Mouse (Mus musculus): ENCODE measurements around the gene Kcnq1. TPM values are rescaled to one million over a fixed set of nuclear protein-coding genes. Genes with fewer than 3 reads are reported as not detected.

Kcnq1 gene
- polyA plus RNA-seq, 1 experiment from 2014 or later: 0.87 TPM

- Histone ChIP-seq H3K36me3 (no peaks in the 10 kb centered on the region), H3K9ac (0 out of 2 replicates have a peak overlapping the region, but pooled peaks have one; percentile 2), H3K4me2 (replicated peaks) (peak overlapping the region; percentile 41), H3K27ac (peak overlapping the region; percentile 80; the same call in 1 of the 2 replicates), H3K4me1 (peaks cover 66% of the 10 kb centered on the region), H3K27me3 (no peaks in the 10 kb centered on the region), H3K9me3 (no peaks in the 10 kb centered on the region), H3K4me3 (0 out of 2 replicates have a peak overlapping the region, but pooled peaks have one; percentile 5)
- WGBS: 13% methylated on average over 10 of the region's 10 CpGs
- peak; percentile 90 for ATAC-seq (ENCODE audit: low FRiP score, low read depth)
These were observed 199.6 kb downstream of the Kcnq1 start for GRCm38 (mm10) chr7:143305808-143306207.

- no peak for ATAC-seq (ENCODE audit: low FRiP score, low read depth)
- Histone ChIP-seq H3K9me3 (no peaks in the 10 kb centered on the region), H3K27ac (no peak overlapping the region), H3K36me3 (no peaks in the 10 kb centered on the region), H3K9ac (no peak overlapping the region), H3K27me3 (no peaks in the 10 kb centered on the region), H3K4me2 (replicated peaks) (no peak overlapping the region), H3K4me3 (no peak overlapping the region), H3K4me1 (peaks cover 61% of the 10 kb centered on the region)
- 92% methylated on average over 1 of the region's 1 CpGs for WGBS
These were observed 201.8 kb downstream of the Kcnq1 start for GRCm38 (mm10) chr7:143308001-143308400.

GRCm38 (mm10) chr7:143310311-143310710, 204.1 kb downstream of the Kcnq1 start:
- peaks cover 62% of the 10 kb centered on the region for H3K4me1 ChIP-seq
- no peak overlapping the region; the same call in 1 of the 2 replicates for H3K4me2 ChIP-seq (replicated peaks)
- WGBS: 38% methylated on average over 3 of the region's 3 CpGs
- no peaks in the 10 kb centered on the region for H3K27me3 ChIP-seq
- no peaks in the 10 kb centered on the region for H3K9me3 ChIP-seq
- no peaks in the 10 kb centered on the region for H3K36me3 ChIP-seq
- H3K27ac ChIP-seq: peak overlapping the region; percentile 81
- ATAC-seq (ENCODE audit: low FRiP score, low read depth): peak; percentile 30; the same call in 1 of the 2 replicates
- H3K4me3 ChIP-seq: no peak overlapping the region
- H3K9ac ChIP-seq: no peak overlapping the region

GRCm38 (mm10) chr7:143310847-143311246, 204.7 kb downstream of the Kcnq1 start:
- no peaks in the 10 kb centered on the region for H3K27me3 ChIP-seq
- 17% methylated on average over 8 of the region's 8 CpGs for WGBS
- no peak overlapping the region for H3K9ac ChIP-seq
- no peaks in the 10 kb centered on the region for H3K36me3 ChIP-seq
- peak overlapping the region; percentile 81 for H3K27ac ChIP-seq
- H3K4me3 ChIP-seq: no peak overlapping the region
- peaks cover 57% of the 10 kb centered on the region for H3K4me1 ChIP-seq
- H3K4me2 ChIP-seq (replicated peaks): no peak overlapping the region; the same call in 1 of the 2 replicates
- ATAC-seq (ENCODE audit: low FRiP score, low read depth): peak; percentile 54
- no peaks in the 10 kb centered on the region for H3K9me3 ChIP-seq

GRCm38 (mm10) chr7:143311471-143311870, 205.3 kb downstream of the Kcnq1 start:
- Histone ChIP-seq H3K4me2 (replicated peaks) (no peak overlapping the region), H3K9me3 (no peaks in the 10 kb centered on the region), H3K27me3 (no peaks in the 10 kb centered on the region), H3K36me3 (no peaks in the 10 kb centered on the region), H3K27ac (peak overlapping the region; percentile 81), H3K9ac (no peak overlapping the region), H3K4me3 (no peak overlapping the region), H3K4me1 (peaks cover 52% of the 10 kb centered on the region)
- ATAC-seq (ENCODE audit: low FRiP score, low read depth): no peak
- 88% methylated on average over 7 of the region's 7 CpGs for WGBS

- Histone ChIP-seq H3K27me3 (no peaks in the 10 kb centered on the region), H3K27ac (0 out of 2 replicates have a peak overlapping the region, but pooled peaks have one; percentile 17), H3K4me1 (peaks cover 48% of the 10 kb centered on the region), H3K4me2 (replicated peaks) (no peak overlapping the region), H3K9ac (no peak overlapping the region), H3K36me3 (no peaks in the 10 kb centered on the region), H3K4me3 (no peak overlapping the region), H3K9me3 (no peaks in the 10 kb centered on the region)
- no peak for ATAC-seq (ENCODE audit: low FRiP score, low read depth)
- WGBS: 72% methylated on average over 11 of the region's 11 CpGs
These were observed 207.6 kb downstream of the Kcnq1 start for GRCm38 (mm10) chr7:143313572-143314319.

- H3K36me3 ChIP-seq: no peaks in the 10 kb centered on the region
- H3K27ac ChIP-seq: no peak overlapping the region
- no peaks in the 10 kb centered on the region for H3K9me3 ChIP-seq
- no peaks in the 10 kb centered on the region for H3K27me3 ChIP-seq
- WGBS: 31% methylated on average over 5 of the region's 5 CpGs
- ATAC-seq (ENCODE audit: low FRiP score, low read depth): no peak
- peaks cover 38% of the 10 kb centered on the region for H3K4me1 ChIP-seq
- no peak overlapping the region for H3K4me2 ChIP-seq (replicated peaks)
- no peak overlapping the region for H3K4me3 ChIP-seq
- H3K9ac ChIP-seq: no peak overlapping the region
These were observed 212.3 kb downstream of the Kcnq1 start for GRCm38 (mm10) chr7:143318512-143318911.

- no peaks in the 10 kb centered on the region for H3K27me3 ChIP-seq
- H3K9ac ChIP-seq: no peak overlapping the region
- no peaks in the 10 kb centered on the region for H3K36me3 ChIP-seq
- no peak; the same call in 1 of the 2 replicates for ATAC-seq (ENCODE audit: low FRiP score, low read depth)
- H3K27ac ChIP-seq: peak overlapping the region; percentile 49; the same call in 1 of the 2 replicates
- H3K9me3 ChIP-seq: no peaks in the 10 kb centered on the region
- peaks cover 27% of the 10 kb centered on the region for H3K4me1 ChIP-seq
- H3K4me2 ChIP-seq (replicated peaks): no peak overlapping the region
- H3K4me3 ChIP-seq: no peak overlapping the region
- WGBS: 45% methylated on average over 8 of the region's 8 CpGs
These were observed 214.2 kb downstream of the Kcnq1 start for GRCm38 (mm10) chr7:143320367-143320766.

- Histone ChIP-seq H3K27me3 (peaks cover 7% of the 10 kb centered on the region), H3K9me3 (no peaks in the 10 kb centered on the region), H3K36me3 (no peaks in the 10 kb centered on the region), H3K4me1 (peaks cover 57% of the 10 kb centered on the region), H3K4me3 (no peak overlapping the region), H3K9ac (no peak overlapping the region), H3K27ac (peak overlapping the region; percentile 48; the same call in 1 of the 2 replicates), H3K4me2 (replicated peaks) (no peak overlapping the region)
- 0 out of 2 replicates have a peak, but pooled peaks have one; percentile 25 for ATAC-seq (ENCODE audit: low FRiP score, low read depth)
- 68% methylated on average over 16 of the region's 16 CpGs for WGBS
These were observed 218.9 kb downstream of the Kcnq1 start for GRCm38 (mm10) chr7:143325051-143325450.

- Histone ChIP-seq H3K4me1 (peaks cover 49% of the 10 kb centered on the region), H3K9me3 (no peaks in the 10 kb centered on the region), H3K36me3 (no peaks in the 10 kb centered on the region), H3K4me3 (no peak overlapping the region), H3K4me2 (replicated peaks) (no peak overlapping the region), H3K9ac (no peak overlapping the region), H3K27ac (peak overlapping the region; percentile 34; the same call in 1 of the 2 replicates), H3K27me3 (peaks cover 16% of the 10 kb centered on the region)
- 0 out of 2 replicates have a peak, but pooled peaks have one; percentile 53 for ATAC-seq (ENCODE audit: low FRiP score, low read depth)
- WGBS: 30% methylated on average over 18 of the region's 18 CpGs
These were observed 222.2 kb downstream of the Kcnq1 start for GRCm38 (mm10) chr7:143328185-143328915.

GRCm38 (mm10) chr7:143329110-143329810, 223.1 kb downstream of the Kcnq1 start:
- H3K27ac ChIP-seq: no peak overlapping the region; the same call in 1 of the 2 replicates

More at GRCm38 (mm10) chr7:143329110-143329810, 223.1 kb downstream of the Kcnq1 start:
- Histone ChIP-seq H3K4me3 (no peak overlapping the region), H3K27me3 (peaks cover 16% of the 10 kb centered on the region), H3K9me3 (no peaks in the 10 kb centered on the region), H3K36me3 (no peaks in the 10 kb centered on the region), H3K4me2 (replicated peaks) (no peak overlapping the region; the same call in 1 of the 2 replicates), H3K4me1 (peaks cover 57% of the 10 kb centered on the region), H3K9ac (no peak overlapping the region)
- 0 out of 2 replicates have a peak, but pooled peaks have one; percentile 25 for ATAC-seq (ENCODE audit: low FRiP score, low read depth)
- 62% methylated on average over 14 of the region's 14 CpGs for WGBS

Measured in limb, embryonic 13.5 days (tissue).